Mouse (Mus musculus): ENCODE results near the gene Thbd.
A peak's percentile ranks its signal among the peaks of the same experiment; 100 is the strongest.

Thbd gene

GRCm38 (mm10) chr2:148381076-148381475, 26.9 kb downstream of the Thbd start:
- no peak for DNase-seq

GRCm38 (mm10) chr2:148379899-148380413, 28.0 kb downstream of the Thbd start:
- no peak for DNase-seq

GRCm38 (mm10) chr2:148378817-148379342, 29.1 kb downstream of the Thbd start:
- DNase-seq, result no peak

- DNase-seq, result peak; percentile 74
These were observed 32.5 kb downstream of the Thbd start for GRCm38 (mm10) chr2:148375326-148376150.

GRCm38 (mm10) chr2:148373602-148374071, 34.4 kb downstream of the Thbd start:
- peak; percentile 35 for DNase-seq

- DNase-seq, result peak; percentile 34
These were observed 36.0 kb downstream of the Thbd start for GRCm38 (mm10) chr2:148371743-148372630.

GRCm38 (mm10) chr2:148365227-148365626, 42.8 kb downstream of the Thbd start:
- no peak for DNase-seq

- DNase-seq, result no peak
These were observed 43.5 kb downstream of the Thbd start for GRCm38 (mm10) chr2:148364536-148364935.

GRCm38 (mm10) chr2:148357145-148357544, 50.8 kb downstream of the Thbd start:
- no peak for DNase-seq
